Mouse (Mus musculus) cerebellum, adult 8-10 months (tissue): ENCODE measurements around the gene Rnaseh1.

ENCODE experiments used
- DNase-seq: peaks from one replicate; pipeline ENCODE4 v3.0.0; 2022

Gene Rnaseh1

GRCm38 (mm10) chr12:28649141-28650110, at the start of gene Rnaseh1:
Gene Rnaseh1 (plus strand): TSS chr12:28649602.
- DNase-seq = peak; percentile 84

GRCm38 (mm10) chr12:28602259-28602658, 47.1 kb upstream of the Rnaseh1 start:
- peak; percentile 61 for DNase-seq

- DNase-seq = no peak
Observed at GRCm38 (mm10) chr12:28603494-28603893, 45.9 kb upstream of the Rnaseh1 start.

- peak; percentile 46 for DNase-seq
Observed at GRCm38 (mm10) chr12:28607546-28608305, 41.7 kb upstream of the Rnaseh1 start.

GRCm38 (mm10) chr12:28612391-28612790, 37.0 kb upstream of the Rnaseh1 start:
- no peak for DNase-seq

- no peak for DNase-seq
Observed at GRCm38 (mm10) chr12:28614401-28614800, 35.0 kb upstream of the Rnaseh1 start.

- DNase-seq = no peak
Observed at GRCm38 (mm10) chr12:28617297-28617696, 32.1 kb upstream of the Rnaseh1 start.

GRCm38 (mm10) chr12:28621451-28622166, 27.8 kb upstream of the Rnaseh1 start:
- DNase-seq = no peak

GRCm38 (mm10) chr12:28622167-28622532, 27.3 kb upstream of the Rnaseh1 start:
- DNase-seq = no peak

GRCm38 (mm10) chr12:28622641-28623040, 26.8 kb upstream of the Rnaseh1 start:
- no peak for DNase-seq

- DNase-seq = no peak
Observed at GRCm38 (mm10) chr12:28623195-28623594, 26.2 kb upstream of the Rnaseh1 start, which contains the start of gene Colec11. Gene Colec11 (minus strand): TSS chr12:28623377.

GRCm38 (mm10) chr12:28624251-28624650, 25.2 kb upstream of the Rnaseh1 start:
- DNase-seq = no peak

GRCm38 (mm10) chr12:28625407-28625806, 24.0 kb upstream of the Rnaseh1 start:
- DNase-seq = no peak

- no peak for DNase-seq
Observed at GRCm38 (mm10) chr12:28627092-28627491, 22.3 kb upstream of the Rnaseh1 start.

GRCm38 (mm10) chr12:28628436-28628835, 21.0 kb upstream of the Rnaseh1 start:
- DNase-seq = no peak

- DNase-seq = no peak
Observed at GRCm38 (mm10) chr12:28635058-28635534, 14.3 kb upstream of the Rnaseh1 start.

GRCm38 (mm10) chr12:28635535-28636476, 13.6 kb upstream of the Rnaseh1 start, which contains the start of gene Rps7:
Gene Rps7 (minus strand): TSS chr12:28635953.
- DNase-seq = peak; percentile 96

- DNase-seq = no peak
Observed at GRCm38 (mm10) chr12:28636543-28636942, 12.9 kb upstream of the Rnaseh1 start.

GRCm38 (mm10) chr12:28638778-28639177, 10.6 kb upstream of the Rnaseh1 start:
- DNase-seq = no peak

GRCm38 (mm10) chr12:28662628-28663027, 13.2 kb downstream of the Rnaseh1 start:
- DNase-seq = no peak

- DNase-seq = no peak
Observed at GRCm38 (mm10) chr12:28666734-28667133, 17.3 kb downstream of the Rnaseh1 start.

- DNase-seq = no peak
Observed at GRCm38 (mm10) chr12:28667287-28667686, 17.9 kb downstream of the Rnaseh1 start.
